Mouse (Mus musculus): ENCODE measurements around the gene 4921524J17Rik.

Gene 4921524J17Rik

GRCm38 (mm10) chr8:85432168-85433016 is at the start of gene 4921524J17Rik:
4921524J17Rik (minus strand) TSS chr8:85432833.
- DNase-seq (ENCODE audit: low read depth) = peak; percentile 93

- no peak for DNase-seq (ENCODE audit: low read depth)
Measured at GRCm38 (mm10) chr8:85482427-85482826, 49.8 kb upstream of the 4921524J17Rik start.

- peak; percentile 36 for DNase-seq (ENCODE audit: low read depth)
Measured at GRCm38 (mm10) chr8:85481900-85482299, 49.3 kb upstream of the 4921524J17Rik start.

- DNase-seq (ENCODE audit: low read depth) = no peak
Measured at GRCm38 (mm10) chr8:85479710-85480109, 47.1 kb upstream of the 4921524J17Rik start.

GRCm38 (mm10) chr8:85478397-85478796 is 45.8 kb upstream of the 4921524J17Rik start:
- no peak for DNase-seq (ENCODE audit: low read depth)

- no peak for DNase-seq (ENCODE audit: low read depth)
Measured at GRCm38 (mm10) chr8:85476970-85477545, 44.4 kb upstream of the 4921524J17Rik start.

- no peak for DNase-seq (ENCODE audit: low read depth)
Measured at GRCm38 (mm10) chr8:85474924-85475323, 42.3 kb upstream of the 4921524J17Rik start.

- no peak for DNase-seq (ENCODE audit: low read depth)
Measured at GRCm38 (mm10) chr8:85473246-85473645, 40.6 kb upstream of the 4921524J17Rik start.

GRCm38 (mm10) chr8:85472800-85473199 is 40.2 kb upstream of the 4921524J17Rik start:
- DNase-seq (ENCODE audit: low read depth) = no peak

- DNase-seq (ENCODE audit: low read depth) = no peak
Measured at GRCm38 (mm10) chr8:85470753-85471152, 38.1 kb upstream of the 4921524J17Rik start.

- no peak for DNase-seq (ENCODE audit: low read depth)
Measured at GRCm38 (mm10) chr8:85466056-85466455, 33.4 kb upstream of the 4921524J17Rik start.

GRCm38 (mm10) chr8:85464316-85464715 is 31.7 kb upstream of the 4921524J17Rik start:
- no peak for DNase-seq (ENCODE audit: low read depth)

GRCm38 (mm10) chr8:85462441-85462840 is 29.8 kb upstream of the 4921524J17Rik start:
- DNase-seq (ENCODE audit: low read depth) = no peak

- DNase-seq (ENCODE audit: low read depth) = no peak
Measured at GRCm38 (mm10) chr8:85461377-85461776, 28.7 kb upstream of the 4921524J17Rik start.

- no peak for DNase-seq (ENCODE audit: low read depth)
Measured at GRCm38 (mm10) chr8:85460804-85461203, 28.2 kb upstream of the 4921524J17Rik start.

- no peak for DNase-seq (ENCODE audit: low read depth)
Measured at GRCm38 (mm10) chr8:85459582-85459981, 26.9 kb upstream of the 4921524J17Rik start.

GRCm38 (mm10) chr8:85456536-85456935 is 23.9 kb upstream of the 4921524J17Rik start:
- DNase-seq (ENCODE audit: low read depth) = peak; percentile 81

- DNase-seq (ENCODE audit: low read depth) = no peak
Measured at GRCm38 (mm10) chr8:85454750-85455149, 22.1 kb upstream of the 4921524J17Rik start.

GRCm38 (mm10) chr8:85453256-85453655 is 20.6 kb upstream of the 4921524J17Rik start:
- no peak for DNase-seq (ENCODE audit: low read depth)

GRCm38 (mm10) chr8:85452328-85452727 is 19.7 kb upstream of the 4921524J17Rik start:
- DNase-seq (ENCODE audit: low read depth) = no peak

GRCm38 (mm10) chr8:85450335-85450734 is 17.7 kb upstream of the 4921524J17Rik start:
- DNase-seq (ENCODE audit: low read depth) = no peak

- DNase-seq (ENCODE audit: low read depth) = no peak
Measured at GRCm38 (mm10) chr8:85445936-85446685, 13.5 kb upstream of the 4921524J17Rik start.

- DNase-seq (ENCODE audit: low read depth) = no peak
Measured at GRCm38 (mm10) chr8:85444092-85444491, 11.5 kb upstream of the 4921524J17Rik start.
